Mouse (Mus musculus) ovary, postnatal 10 days (tissue): ENCODE results near the gene Srgap1.

Experiments used
- DNase-seq: peaks from one replicate; pipeline ENCODE4 v3.0.0; 2022; ENCODE audit warnings: low spot score

Gene Srgap1

GRCm38 (mm10) chr10:122017063-122017462 is 30.1 kb downstream of the Srgap1 start:
- DNase-seq: no peak

GRCm38 (mm10) chr10:122016631-122017030 is 30.5 kb downstream of the Srgap1 start:
- DNase-seq: no peak

- no peak for DNase-seq
These were observed 34.8 kb downstream of the Srgap1 start for GRCm38 (mm10) chr10:122012321-122012720.

GRCm38 (mm10) chr10:122008731-122009391 is 38.3 kb downstream of the Srgap1 start:
- DNase-seq: no peak

DNA sequence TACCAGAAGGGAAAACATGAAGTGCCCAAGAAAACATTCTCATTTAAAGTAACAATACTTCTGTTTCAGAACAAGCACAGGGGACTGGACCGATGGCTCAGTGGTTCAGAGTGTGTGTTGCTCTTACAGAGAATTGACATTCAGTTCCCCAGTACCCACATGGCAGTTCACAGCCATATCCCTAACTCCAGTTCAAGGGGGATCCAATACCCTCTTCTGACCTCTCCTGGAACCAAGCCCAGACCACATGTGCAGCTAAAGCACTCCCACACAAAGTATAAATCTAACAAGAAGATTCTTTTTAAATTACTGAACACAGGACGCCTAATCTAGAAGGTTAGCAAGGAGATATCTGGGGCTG is 38.8 kb downstream of the Srgap1 start:
- no peak for DNase-seq

- no peak for DNase-seq
These were observed 40.5 kb downstream of the Srgap1 start for GRCm38 (mm10) chr10:122006606-122007005.

DNA sequence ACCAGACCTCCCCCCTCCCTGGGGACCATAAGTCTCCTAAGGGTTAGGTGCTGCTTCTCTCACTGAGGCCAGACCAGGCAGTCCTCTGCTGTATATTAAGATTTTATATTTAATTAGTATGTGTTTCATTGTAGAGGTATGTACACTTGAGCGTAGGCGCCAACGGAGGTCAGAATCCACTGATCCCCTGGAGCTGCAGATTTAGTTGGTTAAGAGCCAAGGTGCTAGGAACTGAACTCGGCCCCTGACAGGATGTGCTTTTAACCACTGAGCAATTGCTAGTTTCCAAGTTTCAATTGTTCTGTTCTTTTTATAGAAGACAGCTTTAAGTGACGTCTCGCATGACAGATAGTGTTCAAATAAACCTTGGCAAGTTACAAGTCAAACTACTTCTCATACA is 41.0 kb downstream of the Srgap1 start:
- DNase-seq: no peak

DNA sequence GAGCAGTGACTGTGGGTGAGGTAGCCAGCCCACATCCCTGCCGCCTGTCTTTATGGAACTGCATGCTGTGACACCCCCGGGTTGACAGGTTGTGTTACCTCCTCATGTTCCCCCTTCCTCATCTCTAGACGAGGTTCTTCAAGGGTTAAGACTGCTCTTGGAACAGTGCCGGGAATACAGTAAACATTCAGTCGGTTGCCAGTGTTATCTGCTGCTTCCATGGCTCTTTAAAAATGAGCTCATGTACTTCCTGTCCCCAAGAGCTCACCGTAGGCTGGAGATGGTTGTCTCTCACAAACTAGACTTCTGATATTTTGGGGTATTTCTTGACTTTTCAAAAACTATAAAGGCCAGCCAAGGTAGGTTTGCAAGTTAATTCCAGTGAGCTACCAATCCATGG is 41.6 kb downstream of the Srgap1 start:
- no peak for DNase-seq

- DNase-seq: no peak
These were observed 44.2 kb downstream of the Srgap1 start for GRCm38 (mm10) chr10:122002930-122003329.

DNA sequence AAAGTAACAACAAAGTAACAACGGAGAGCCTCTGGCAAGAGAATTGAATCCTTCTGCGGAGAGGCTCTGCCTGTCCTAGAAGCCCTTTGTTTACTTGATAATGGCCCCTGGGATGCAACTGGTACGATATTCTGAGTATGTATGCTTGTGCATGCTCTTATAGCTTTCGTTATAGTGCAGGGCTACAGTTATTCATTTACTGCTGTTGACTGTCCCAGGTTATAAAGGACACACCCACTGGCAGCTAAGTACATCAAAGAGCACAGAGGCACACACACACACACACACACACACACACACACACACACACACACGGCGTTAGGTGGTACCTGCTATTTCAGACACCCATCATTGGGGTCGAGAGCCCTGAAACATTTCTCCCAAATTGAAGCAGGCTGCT is 48.3 kb downstream of the Srgap1 start:
- DNase-seq: no peak

DNA sequence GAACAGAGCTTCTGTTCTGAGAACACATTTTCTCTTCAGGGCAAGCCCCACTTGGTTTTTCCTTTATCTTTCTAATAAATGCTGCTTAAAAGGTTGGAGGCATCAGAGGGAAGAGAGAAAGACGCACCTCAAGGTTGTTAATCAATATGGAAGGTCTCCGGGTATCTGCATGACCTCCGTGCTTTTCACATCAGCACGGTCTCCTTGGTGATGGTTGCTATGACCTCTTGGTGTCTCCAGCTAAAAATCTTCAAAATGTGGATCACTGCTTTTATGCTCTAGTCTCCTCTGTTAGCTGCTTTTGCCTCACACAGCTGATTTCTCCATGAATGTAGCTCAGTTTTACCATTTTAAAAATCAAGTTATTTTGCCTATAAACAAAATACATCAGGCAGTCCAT is 50.6 kb downstream of the Srgap1 start:
- no peak for DNase-seq

- no peak for DNase-seq
These were observed 51.7 kb downstream of the Srgap1 start for GRCm38 (mm10) chr10:121995448-121995847.

GRCm38 (mm10) chr10:121994660-121995059 is 52.5 kb downstream of the Srgap1 start:
- no peak for DNase-seq

DNA sequence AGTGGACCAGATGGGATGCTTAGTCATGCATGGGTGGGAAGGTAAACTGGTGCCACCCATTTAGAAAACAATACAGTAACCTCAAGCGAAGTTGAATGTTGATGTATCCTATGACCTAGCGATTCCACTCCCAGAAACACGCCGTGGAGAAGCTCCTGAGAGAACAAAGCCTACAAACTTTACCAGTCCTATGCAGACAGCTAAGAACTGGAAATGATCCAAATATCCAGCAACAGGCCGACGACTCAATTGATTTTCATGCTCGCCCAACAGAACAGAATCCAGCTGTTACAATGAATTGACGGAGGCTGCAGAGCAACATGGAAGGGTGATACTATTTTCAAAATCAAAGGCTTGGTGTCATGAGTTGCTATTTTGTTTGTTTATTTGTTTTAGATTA is 54.5 kb downstream of the Srgap1 start:
- DNase-seq: no peak

- no peak for DNase-seq
These were observed 60.1 kb downstream of the Srgap1 start for GRCm38 (mm10) chr10:121986997-121987396.

GRCm38 (mm10) chr10:121984887-121985286 is 62.2 kb downstream of the Srgap1 start:
- no peak for DNase-seq

- DNase-seq: no peak
These were observed 63.0 kb downstream of the Srgap1 start for GRCm38 (mm10) chr10:121983993-121984610.

GRCm38 (mm10) chr10:121975330-121975729 is 71.8 kb downstream of the Srgap1 start:
- DNase-seq: no peak

DNA sequence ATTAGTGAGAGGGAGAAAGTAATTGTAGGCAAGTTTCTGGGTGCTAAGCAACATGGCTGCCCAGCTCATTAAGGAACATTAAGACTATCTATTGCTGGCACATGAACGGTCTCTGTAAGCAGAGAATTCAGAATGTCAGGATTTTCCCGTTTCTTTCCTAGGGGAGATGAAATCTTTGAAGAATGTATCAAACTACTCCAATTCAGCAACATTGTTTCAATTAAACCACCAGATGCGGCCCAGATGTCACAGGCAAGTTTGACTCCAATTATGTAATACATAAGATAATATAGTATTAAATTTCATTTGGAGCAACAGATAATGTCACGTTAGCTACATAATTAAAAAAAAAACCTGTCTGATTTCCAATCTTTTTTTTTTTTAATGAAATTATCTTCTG is 72.5 kb downstream of the Srgap1 start:
- no peak for DNase-seq

- no peak for DNase-seq
These were observed 73.8 kb downstream of the Srgap1 start for GRCm38 (mm10) chr10:121973281-121973680.

- no peak for DNase-seq
These were observed 74.7 kb downstream of the Srgap1 start for GRCm38 (mm10) chr10:121972249-121972892.

- no peak for DNase-seq
These were observed 75.5 kb downstream of the Srgap1 start for GRCm38 (mm10) chr10:121971658-121972057.

DNA sequence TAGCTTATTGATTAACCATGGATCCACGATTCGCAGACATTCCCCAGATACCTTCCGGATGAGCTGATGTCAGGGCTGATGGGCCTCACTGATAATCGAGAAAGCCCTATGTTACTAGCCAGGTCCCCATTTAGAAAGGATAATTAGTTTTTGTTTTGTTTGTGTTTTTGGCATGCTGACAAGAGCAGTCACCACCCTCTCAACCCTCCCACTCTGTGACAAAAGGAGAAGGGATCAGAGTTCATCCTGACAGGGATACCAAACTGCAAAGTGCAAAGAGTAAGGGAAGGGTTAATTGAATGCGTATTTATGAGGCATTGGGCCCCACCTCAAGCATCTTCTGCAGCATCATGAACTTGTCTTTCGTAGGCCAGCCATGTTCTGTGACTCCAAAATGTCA is 76.2 kb downstream of the Srgap1 start:
- DNase-seq: no peak

DNA sequence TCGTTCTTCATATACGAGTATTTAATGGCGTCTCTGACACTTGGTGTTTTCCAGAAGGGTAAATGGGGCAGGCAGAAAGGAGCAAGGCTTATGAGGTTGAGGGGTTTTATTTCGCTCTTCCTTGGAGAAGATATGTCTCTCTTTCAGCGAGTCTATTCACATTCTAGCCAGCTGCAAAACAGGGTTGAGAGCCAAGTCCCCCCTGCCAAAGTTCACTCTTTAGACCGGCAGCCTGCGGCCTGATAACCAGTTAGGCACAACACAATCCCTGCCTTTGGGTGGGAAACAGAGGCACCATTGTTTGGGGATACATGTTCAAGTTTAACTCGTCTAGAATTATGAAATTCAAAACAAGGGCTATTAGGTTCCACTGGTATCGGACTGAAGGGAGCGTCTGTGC is 83.0 kb downstream of the Srgap1 start:
- DNase-seq: no peak
